Mouse (Mus musculus): Measurements from ENCODE around the gene Napb. TPM values are rescaled to one million over a fixed set of nuclear protein-coding genes. Genes with fewer than 3 reads are reported as not detected.
"Not testable (repeated sequence)": the region's sequence is repeated elsewhere in the genome, so short reads cannot be mapped to it uniquely, and the experiment has no call there.

The Napb gene
- total RNA-seq (2021), result 1 to 10 TPM; 5.9 to 6.0 TPM
- long read RNA-seq, experiment 1, full-length matches to known transcripts, result 2 of 8 reads
- long read RNA-seq, experiment 1, partial matches to known transcripts, result 1 of 8 reads
- long read RNA-seq, experiment 1, other reads (novel, unspliced or antisense), result 5 of 8 reads
- long read RNA-seq, experiment 2, partial matches to known transcripts, result 0 of 10 reads
- long read RNA-seq, experiment 2, other reads (novel, unspliced or antisense), result 10 of 10 reads

GRCm38 (mm10) chr2:148732327-148733000 lies at the start of gene Napb:
TSS of gene Napb (minus strand) at chr2:148732467.
- DNase-seq (ENCODE audit: low spot score), result peak; percentile 96

GRCm38 (mm10) chr2:148781709-148782108 lies 49.4 kb upstream of the Napb start, which contains the start of gene 8030411F24Rik:
TSS of gene 8030411F24Rik (plus strand) at chr2:148782009.
- no peak for DNase-seq (ENCODE audit: low spot score)

- not testable (repeated sequence) for DNase-seq (ENCODE audit: low spot score)
Measured at GRCm38 (mm10) chr2:148771397-148771796, 39.1 kb upstream of the Napb start, which contains the start of gene Cst11. TSS of gene Cst11 (minus strand) at chr2:148771497.

GRCm38 (mm10) chr2:148763648-148764388 lies 31.6 kb upstream of the Napb start:
- no peak for DNase-seq (ENCODE audit: low spot score)

- DNase-seq (ENCODE audit: low spot score), result peak; percentile 24
Measured at GRCm38 (mm10) chr2:148754310-148754846, 22.1 kb upstream of the Napb start.

GRCm38 (mm10) chr2:148751893-148752813 lies 19.9 kb upstream of the Napb start:
- DNase-seq (ENCODE audit: low spot score), result peak; percentile 80

- no peak for DNase-seq (ENCODE audit: low spot score)
Measured at GRCm38 (mm10) chr2:148750058-148750457, 17.8 kb upstream of the Napb start, which contains the start of gene Cstl1. TSS of gene Cstl1 (plus strand) at chr2:148750358.

GRCm38 (mm10) chr2:148743846-148744407 lies 11.7 kb upstream of the Napb start:
- DNase-seq (ENCODE audit: low spot score), result no peak

GRCm38 (mm10) chr2:148743001-148743400 lies 10.7 kb upstream of the Napb start:
- DNase-seq (ENCODE audit: low spot score), result peak; percentile 78

- DNase-seq (ENCODE audit: low spot score), result peak; percentile 59
Measured at GRCm38 (mm10) chr2:148731614-148732326, 497 bp downstream of the Napb start.

- DNase-seq (ENCODE audit: low spot score), result no peak
Measured at GRCm38 (mm10) chr2:148719271-148719995, 12.8 kb downstream of the Napb start.

GRCm38 (mm10) chr2:148717072-148717471 lies 15.2 kb downstream of the Napb start:
- DNase-seq (ENCODE audit: low spot score), result no peak

GRCm38 (mm10) chr2:148712326-148712725 lies 19.9 kb downstream of the Napb start:
- DNase-seq (ENCODE audit: low spot score), result peak; percentile 57

GRCm38 (mm10) chr2:148707202-148707530 lies 25.1 kb downstream of the Napb start:
- no peak for DNase-seq (ENCODE audit: low spot score)

- DNase-seq (ENCODE audit: low spot score), result no peak
Measured at GRCm38 (mm10) chr2:148706409-148707201, 25.7 kb downstream of the Napb start.

GRCm38 (mm10) chr2:148698571-148698970 lies 33.7 kb downstream of the Napb start:
- DNase-seq (ENCODE audit: low spot score), result no peak

GRCm38 (mm10) chr2:148690781-148691180 lies 41.5 kb downstream of the Napb start:
- no peak for DNase-seq (ENCODE audit: low spot score)

- no peak for DNase-seq (ENCODE audit: low spot score)
Measured at GRCm38 (mm10) chr2:148690291-148690690, 42.0 kb downstream of the Napb start.
